Mouse (Mus musculus) CH12.LX (cell line): Measurements from ENCODE around the gene Ramp3. TPM values are rescaled to one million over a fixed set of nuclear protein-coding genes. Genes with fewer than 3 reads are reported as not detected.

ENCODE experiments used
- DNase-seq: peaks from one replicate; pipeline ENCODE4 v3.0.0-alpha.2; 2013; ENCODE audit errors: extremely low read depth
- H3K27ac ChIP-seq: 2 replicates; pipeline ENCODE4 v1.5.1; 2012; ENCODE audit warnings: low read depth, mild to moderate bottlenecking, control low read depth, moderate library complexity; ENCODE audit not compliant: insufficient read depth
- H3K27me3 ChIP-seq: replicated peaks from 2 replicates; pipeline ENCODE3; 2012; ENCODE audit warnings: inconsistent platforms
- H3K36me3 ChIP-seq, 2 experiments: replicated peaks in 1 of 2; 2 replicates each; pipeline versions ENCODE3 to v1.6.1; 2012; ENCODE audit warnings: inconsistent platforms in 1 of 2, low read length in 1 of 2, mild to moderate bottlenecking in 1 of 2, mixed read lengths in 1 of 2, moderate library complexity in 1 of 2; ENCODE audit not compliant: control insufficient read depth in 1 of 2, insufficient read depth in 1 of 2
- H3K4me1 ChIP-seq, 2 experiments: 2 replicates each; pipeline ENCODE4 v1.6.1; 2012; ENCODE audit warnings: inconsistent platforms in 1 of 2, moderate library complexity in 1 of 2; ENCODE audit not compliant: insufficient read depth in 2 of 2, control insufficient read depth in 1 of 2
- H3K4me2 ChIP-seq: 2 replicates; pipeline ENCODE4 v1.6.1; 2012; ENCODE audit warnings: low read depth, mild to moderate bottlenecking, control low read depth; ENCODE audit not compliant: poor library complexity, insufficient read depth, severe bottlenecking
- H3K4me3 ChIP-seq, 3 experiments: fragments of 150-350 bp in 1 of 3; sonication (generic) in 1 of 3; replicated peaks in 1 of 3; 2 replicates each; pipeline versions ENCODE3 to v1.5.1; 2011 to 2012; ENCODE audit warnings: low read depth in 2 of 3, low read length in 2 of 3, mild to moderate bottlenecking in 2 of 3, moderate library complexity in 2 of 3, control low read depth in 1 of 3, improper control_type of control experiment in 1 of 3, inconsistent platforms in 1 of 3, mixed read lengths in 1 of 3; ENCODE audit not compliant: poor library complexity in 1 of 3
- H3K79me2 ChIP-seq: replicated peaks from 2 replicates; pipeline ENCODE4 v1.6.1; 2012; ENCODE audit warnings: mild to moderate bottlenecking, moderate library complexity; ENCODE audit not compliant: control insufficient read depth, poor library complexity, insufficient read depth, severe bottlenecking; ENCODE audit errors: extremely low read depth
- H3K9ac ChIP-seq: 2 replicates; pipeline ENCODE4 v1.6.1; 2012; ENCODE audit warnings: low read depth, mild to moderate bottlenecking, control low read depth, moderate library complexity; ENCODE audit not compliant: insufficient read depth
- H3K9me3 ChIP-seq: replicated peaks from 2 replicates; pipeline ENCODE3; 2012; ENCODE audit warnings: low read length, inconsistent platforms, mixed read lengths
- BHLHE40 ChIP-seq: IDR thresholded peaks from 2 replicates; pipeline ENCODE4 v1.6.1; 2011; ENCODE audit warnings: mild to moderate bottlenecking, low read depth, low read length, improper control_type of control experiment
- CHD1 ChIP-seq: IDR thresholded peaks from 2 replicates; pipeline ENCODE4 v1.6.1; 2012; ENCODE audit warnings: low read depth, low read length, improper control_type of control experiment, inconsistent platforms
- ELF1 ChIP-seq: IDR thresholded peaks from 2 replicates; pipeline ENCODE4 v1.6.1; 2014; ENCODE audit warnings: low read depth, mild to moderate bottlenecking, inconsistent platforms, low read length, improper control_type of control experiment
- ETS1 ChIP-seq: conservative IDR thresholded peaks from 2 replicates; pipeline ENCODE4 v1.6.1; 2012; ENCODE audit warnings: low read depth, mild to moderate bottlenecking, inconsistent platforms, low read length, improper control_type of control experiment, moderate library complexity
- IRF4 ChIP-seq: IDR thresholded peaks from 2 replicates; pipeline ENCODE4 v1.6.1; 2014; ENCODE audit warnings: low read depth, mild to moderate bottlenecking, inconsistent platforms, low read length, improper control_type of control experiment
- JUN ChIP-seq: IDR thresholded peaks from 2 replicates; pipeline ENCODE4 v1.6.1; 2011; ENCODE audit warnings: low read depth, mild to moderate bottlenecking, low read length, improper control_type of control experiment, moderate library complexity; ENCODE audit not compliant: insufficient read depth
- JUND ChIP-seq: conservative IDR thresholded peaks from 2 replicates; pipeline ENCODE4 v1.6.1; 2011; ENCODE audit warnings: low read depth, low read length, improper control_type of control experiment
- KAT2A ChIP-seq: IDR thresholded peaks from 2 replicates; pipeline ENCODE4 v1.6.1; 2012; ENCODE audit warnings: low read length, improper control_type of control experiment, inconsistent platforms; ENCODE audit not compliant: insufficient replicate concordance
- MAFK ChIP-seq: IDR thresholded peaks from 2 replicates; pipeline ENCODE4 v1.6.1; 2011; ENCODE audit warnings: low read length, improper control_type of control experiment; ENCODE audit not compliant: insufficient replicate concordance
- MAZ ChIP-seq: IDR thresholded peaks from 2 replicates; pipeline ENCODE4 v1.6.1; 2012; ENCODE audit warnings: low read depth, mild to moderate bottlenecking, inconsistent platforms, low read length, improper control_type of control experiment, moderate library complexity
- NRF1 ChIP-seq: IDR thresholded peaks from 2 replicates; pipeline ENCODE4 v1.6.1; 2014; ENCODE audit warnings: low read depth, mild to moderate bottlenecking, inconsistent platforms, low read length, improper control_type of control experiment, moderate library complexity
- POLR2A ChIP-seq: IDR thresholded peaks from 2 replicates; pipeline ENCODE4 v1.6.1; 2011; ENCODE audit warnings: low read depth, mild to moderate bottlenecking, improper control_type of control experiment, low read length
- POLR2AphosphoS2 ChIP-seq: IDR thresholded peaks from 2 replicates; pipeline ENCODE4 v1.6.1; 2011; ENCODE audit warnings: low read depth, low read length, improper control_type of control experiment
- RAD21 ChIP-seq: IDR thresholded peaks from 2 replicates; pipeline ENCODE4 v1.6.1; 2011; ENCODE audit warnings: low read depth, mild to moderate bottlenecking, low read length, improper control_type of control experiment, moderate library complexity
- RCOR1 ChIP-seq: conservative IDR thresholded peaks from 2 replicates; pipeline ENCODE4 v1.6.1; 2012; ENCODE audit warnings: low read depth, mild to moderate bottlenecking, inconsistent platforms, low read length, improper control_type of control experiment
- SIN3A ChIP-seq: IDR thresholded peaks from 2 replicates; pipeline ENCODE4 v1.6.1; 2012; ENCODE audit warnings: low read length, improper control_type of control experiment, inconsistent platforms
- TBP ChIP-seq: conservative IDR thresholded peaks from 2 replicates; pipeline ENCODE4 v1.6.1; 2011; ENCODE audit warnings: low read depth, low read length, improper control_type of control experiment
- TCF12 ChIP-seq: IDR thresholded peaks from 2 replicates; pipeline ENCODE4 v1.6.1; 2014; ENCODE audit warnings: low read depth, mild to moderate bottlenecking, inconsistent platforms, low read length, improper control_type of control experiment
- UBTF ChIP-seq: IDR thresholded peaks from 2 replicates; pipeline ENCODE4 v1.6.1; 2012; ENCODE audit warnings: low read depth, mild to moderate bottlenecking, inconsistent platforms, low read length, improper control_type of control experiment, moderate library complexity
- USF1 ChIP-seq: IDR thresholded peaks from 2 replicates; pipeline ENCODE4 v1.6.1; 2014; ENCODE audit warnings: low read depth, mild to moderate bottlenecking, inconsistent platforms, low read length, improper control_type of control experiment
- ZNF384 ChIP-seq: IDR thresholded peaks from 2 replicates; pipeline ENCODE4 v1.6.1; 2012; ENCODE audit warnings: low read depth, low read length, improper control_type of control experiment, inconsistent platforms
- dilution Hi-C: fragments of 300-500 bp; cut with MboI; formaldehyde crosslinking; loops from 2 replicates; pipeline ENCODE4 v1.14.3; 2020; ENCODE audit warnings: low sequenced_read_pairs; ENCODE audit not compliant: extremely low pct_unique_long_range_greater_than_20kb, extremely low pct_ligation_motif_present
- in situ Hi-C: fragments of 300-500 bp; cut with MboI; formaldehyde crosslinking; loops from 3 replicates; pipeline ENCODE4 v1.14.3; 2019; ENCODE audit warnings: low sequenced_read_pairs, low pct_ligation_motif_present, low pct_unique_long_range_greater_than_20kb, mixed read lengths
- polyA plus RNA-seq: library from polyadenylated mRNA; unstranded; fragments of >175 nt; gene quantifications from 2 replicates; pipeline ENCODE4 v1.2.1, GENCODE M21; 2012; ENCODE audit warnings: low read depth; ENCODE audit not compliant: insufficient read length
- total RNA-seq, 2 experiments: library from RNA; depleted of rRNA; stranded (reverse); fragments of 300-350 nt in 1 of 2; fragments of >200 nt in 1 of 2; gene quantifications; 2 replicates each; pipeline ENCODE4 v1.2.3; 2012 to 2014

The Ramp3 gene
- total and polyA plus RNA-seq, 3 experiments = 0.21 TPM; not detected in 2

- Histone ChIP-seq H3K36me3 (no peaks in the 10 kb centered on the region), H3K27me3 (peaks cover 71% of the 10 kb centered on the region), H3K4me2 (no peak overlapping the region), H3K4me1 (peaks cover 4 to 10% of the 10 kb centered on the region in 2 experiments), H3K79me2 (no peaks in the 10 kb centered on the region), H3K27ac (no peak overlapping the region), H3K9me3 (peaks cover 1% of the 10 kb centered on the region), H3K9ac (no peak overlapping the region), H3K4me3 (no peak overlapping the region)
- no peak for TF ChIP-seq TCF12
- no peak for TF ChIP-seq ZNF384
- no peak for TF ChIP-seq UBTF
- TF ChIP-seq ELF1 = no peak
- TF ChIP-seq NRF1 = no peak
- TF ChIP-seq TBP = no peak
- no peak for TF ChIP-seq IRF4
- no peak for TF ChIP-seq SIN3A
- TF ChIP-seq MAZ = no peak
- TF ChIP-seq USF1 = no peak
- no peak for TF ChIP-seq ETS1
- no peak for TF ChIP-seq RAD21
- no peak for TF ChIP-seq MAFK
- no peak for TF ChIP-seq BHLHE40
- TF ChIP-seq RCOR1 = no peak
- TF ChIP-seq CHD1 = no peak
- no peak for TF ChIP-seq JUND
- no peak for TF ChIP-seq JUN
- in situ Hi-C loops = no loop called here
- dilution Hi-C loops = no loop called here
- DNase-seq = no peak
Observed at GRCm38 (mm10) chr11:6696551-6696950, 38.2 kb downstream of the Ramp3 start.

- no peaks in the 10 kb centered on the region for H3K79me2 ChIP-seq
- no peak overlapping the region for H3K27ac ChIP-seq
- dilution Hi-C loops (no loop called here), in situ Hi-C loops (no loop called here)
- H3K4me2 ChIP-seq = no peak overlapping the region
- H3K36me3 ChIP-seq = no peaks in the 10 kb centered on the region
- H3K27me3 ChIP-seq = peaks cover 70% of the 10 kb centered on the region
- no peak overlapping the region for H3K4me3 ChIP-seq
- peaks cover 2% of the 10 kb centered on the region for H3K9me3 ChIP-seq
- peaks cover 4 to 10% of the 10 kb centered on the region in 2 experiments for H3K4me1 ChIP-seq
- no peak for TF ChIP-seq MAFK
- no peak for TF ChIP-seq POLR2AphosphoS2
- no peak for TF ChIP-seq MAZ
- no peak for TF ChIP-seq KAT2A
- no peak for TF ChIP-seq POLR2A
- TF ChIP-seq SIN3A = no peak
- DNase-seq = no peak
- no peak overlapping the region for H3K9ac ChIP-seq
Observed at GRCm38 (mm10) chr11:6697751-6698150, 39.4 kb downstream of the Ramp3 start.
